Mouse (Mus musculus) MEL (cell line): ENCODE results near the gene Smim5.

Experiments
- BHLHE40 ChIP-seq: IDR thresholded peaks from 2 replicates; pipeline ENCODE4 v1.6.1; 2012; ENCODE audit warnings: low read depth, mild to moderate bottlenecking, inconsistent platforms, low read length, improper control_type of control experiment, borderline replicate concordance
- CTCF ChIP-seq, 3 experiments: IDR thresholded peaks in 2 of 3; conservative IDR thresholded peaks in 1 of 3; 2 replicates each; pipeline ENCODE4 v1.5.1; 2011 to 2012; ENCODE audit warnings: low read length in 3 of 3, low read depth in 2 of 3, mild to moderate bottlenecking in 2 of 3, improper control_type of control experiment in 1 of 3, inconsistent platforms in 1 of 3, mixed read lengths in 1 of 3, moderate library complexity in 1 of 3; ENCODE audit not compliant: control insufficient read depth in 1 of 3, insufficient read depth in 1 of 3, poor library complexity in 1 of 3, severe bottlenecking in 1 of 3
- JUND ChIP-seq: IDR thresholded peaks from 2 replicates; pipeline ENCODE4 v1.6.1; 2011; ENCODE audit warnings: low read depth, mild to moderate bottlenecking, improper control_type of control experiment, low read length
- MAX ChIP-seq: IDR thresholded peaks from 2 replicates; pipeline ENCODE4 v1.6.1; 2011; ENCODE audit warnings: low read length, improper control_type of control experiment
- MXI1 ChIP-seq: IDR thresholded peaks from 2 replicates; pipeline ENCODE4 v1.6.1; 2011; ENCODE audit warnings: mild to moderate bottlenecking, low read depth, low read length, improper control_type of control experiment
- MYC ChIP-seq: IDR thresholded peaks from 2 replicates; pipeline ENCODE4 v1.6.1; 2011; ENCODE audit warnings: low read depth, mild to moderate bottlenecking, low read length, improper control_type of control experiment, moderate library complexity
- NELFE ChIP-seq: IDR thresholded peaks from 2 replicates; pipeline ENCODE4 v1.6.1; 2011; ENCODE audit warnings: low read depth, low read length, improper control_type of control experiment
- POLR2A ChIP-seq, 2 experiments: IDR thresholded peaks; 2 replicates each; pipeline ENCODE4 v1.6.1; 2011 to 2012; ENCODE audit warnings: low read length in 2 of 2, mild to moderate bottlenecking in 2 of 2, control low read depth in 1 of 2, improper control_type of control experiment in 1 of 2, low read depth in 1 of 2, moderate library complexity in 1 of 2; ENCODE audit not compliant: control insufficient read depth in 1 of 2, insufficient read depth in 1 of 2, poor library complexity in 1 of 2
- POLR2AphosphoS2 ChIP-seq: IDR thresholded peaks from 2 replicates; pipeline ENCODE4 v1.6.1; 2011; ENCODE audit warnings: low read length, improper control_type of control experiment
- POLR2AphosphoS5 ChIP-seq: IDR thresholded peaks from 2 replicates; pipeline ENCODE4 v1.6.1; 2012; ENCODE audit warnings: low read depth, borderline replicate concordance, mild to moderate bottlenecking, inconsistent platforms, low read length, moderate library complexity, mixed read lengths
- RAD21 ChIP-seq: IDR thresholded peaks from 2 replicates; pipeline ENCODE4 v1.6.1; 2011; ENCODE audit warnings: mild to moderate bottlenecking, low read depth, low read length, improper control_type of control experiment
- RCOR1 ChIP-seq: IDR thresholded peaks from 2 replicates; pipeline ENCODE4 v1.6.1; 2012; ENCODE audit warnings: low read depth, mild to moderate bottlenecking, inconsistent platforms, low read length, improper control_type of control experiment
- UBTF ChIP-seq: IDR thresholded peaks from 2 replicates; pipeline ENCODE4 v1.6.1; 2012; ENCODE audit warnings: low read depth, mild to moderate bottlenecking, inconsistent platforms, low read length, improper control_type of control experiment, moderate library complexity, borderline replicate concordance; ENCODE audit not compliant: insufficient read depth

GRCm38 (mm10) chr11:115921986-115922385, 22.2 kb downstream of the Smim5 start:
- TF ChIP-seq CTCF (IDR thresholded peaks at IDR 0.05 in 2 of 3, conservative IDR thresholded peaks at IDR 0.05 in 1 of 3; ENCODE audit: control insufficient read depth in 1 of 3, insufficient read depth in 1 of 3, low read depth in 2 of 3, low read length in 3 of 3, poor library complexity in 1 of 3, severe bottlenecking in 1 of 3) (no peak), POLR2A (IDR thresholded peaks at IDR 0.05; ENCODE audit: control insufficient read depth in 1 of 2, insufficient read depth in 1 of 2, low read depth in 1 of 2, low read length in 2 of 2, poor library complexity in 1 of 2) (no peak), MAX (no peak), BHLHE40 (no peak), POLR2AphosphoS2 (no peak), RCOR1 (no peak), UBTF (no peak), NELFE (no peak), MXI1 (no peak), POLR2AphosphoS5 (no peak), MYC (no peak), RAD21 (no peak), JUND (no peak)
